Mouse (Mus musculus): ENCODE data around the gene Pacs1. TPM values are rescaled to one million over a fixed set of nuclear protein-coding genes. Genes with fewer than 3 reads are reported as not detected.

Gene Pacs1
- total RNA-seq, 1 experiment, result 5.4 TPM

GRCm38 (mm10) chr19:5094243-5094632 lies 178.7 kb downstream of the Pacs1 start:
- Histone ChIP-seq H3K4me3 (ENCODE audit: insufficient read depth in 1 of 2, low read depth in 1 of 2, low read length in 2 of 2, poor library complexity in 1 of 2, severe bottlenecking in 1 of 2) (no peak overlapping the region), H3K9me3 (ENCODE audit: control insufficient read depth, insufficient read depth, low read depth, low read length) (no peaks in the 10 kb centered on the region), H3K27ac (ENCODE audit: insufficient read depth, low read depth, low read length, poor library complexity, severe bottlenecking) (no peak overlapping the region), H3K9ac (ENCODE audit: insufficient read depth, low read depth, low read length, poor library complexity, severe bottlenecking) (no peak overlapping the region), H3K4me1 (ENCODE audit: control insufficient read depth in 2 of 2, insufficient read depth in 2 of 2, low read length in 2 of 2, poor library complexity in 1 of 2) (peaks cover 0 to 17% of the 10 kb centered on the region in 2 experiments; a peak in 1 of 4 replicates), H3K36me3 (ENCODE audit: control insufficient read depth, insufficient read depth, low read length, poor library complexity, severe bottlenecking) (peaks cover 12% of the 10 kb centered on the region)
- DNase-seq (ENCODE audit: low read depth, low spot score), result peak; percentile 95
- TF ChIP-seq MAFK (IDR thresholded peaks at IDR 0.05; ENCODE audit: insufficient read depth, low read depth, low read length) (no peak), HCFC1 (IDR thresholded peaks at IDR 0.05; ENCODE audit: borderline replicate concordance, insufficient read depth, low read length) (no peak; the same call in 1 of the 2 replicates), CHD2 (IDR thresholded peaks at IDR 0.05; ENCODE audit: low read depth, low read length) (no peak), ZNF384 (IDR thresholded peaks at IDR 0.05; ENCODE audit: low read depth, low read length) (no peak), ZC3H11A (IDR thresholded peaks at IDR 0.05; ENCODE audit: borderline replicate concordance, low read depth, low read length) (no peak)
- in situ Hi-C loops (cut with MboI; ENCODE audit: low sequenced_read_pairs in 2 of 2, unreplicated experiment in 2 of 2), result no loop called here

GRCm38 (mm10) chr19:5093481-5094242 lies 179.3 kb downstream of the Pacs1 start:
- TF ChIP-seq ZC3H11A (IDR thresholded peaks at IDR 0.05; ENCODE audit: borderline replicate concordance, low read depth, low read length) (no peak), ZNF384 (IDR thresholded peaks at IDR 0.05; ENCODE audit: low read depth, low read length) (no peak), HCFC1 (IDR thresholded peaks at IDR 0.05; ENCODE audit: borderline replicate concordance, insufficient read depth, low read length) (no peak), MAFK (IDR thresholded peaks at IDR 0.05; ENCODE audit: insufficient read depth, low read depth, low read length) (no peak), CHD2 (IDR thresholded peaks at IDR 0.05; ENCODE audit: low read depth, low read length) (no peak)
- Histone ChIP-seq H3K4me1 (ENCODE audit: control insufficient read depth in 2 of 2, insufficient read depth in 2 of 2, low read length in 2 of 2, poor library complexity in 1 of 2) (peaks cover 2 to 16% of the 10 kb centered on the region in 2 experiments; a peak in 2 of 4 replicates), H3K4me3 (ENCODE audit: insufficient read depth in 1 of 2, low read depth in 1 of 2, low read length in 2 of 2, poor library complexity in 1 of 2, severe bottlenecking in 1 of 2) (no peak overlapping the region)

GRCm38 (mm10) chr19:5092083-5092482 lies 180.8 kb downstream of the Pacs1 start:
- Histone ChIP-seq H3K4me1 (ENCODE audit: control insufficient read depth in 2 of 2, insufficient read depth in 2 of 2, low read length in 2 of 2, poor library complexity in 1 of 2) (peaks cover 2 to 15% of the 10 kb centered on the region in 2 experiments; a peak in 2 of 4 replicates), H3K4me3 (ENCODE audit: insufficient read depth in 1 of 2, low read depth in 1 of 2, low read length in 2 of 2, poor library complexity in 1 of 2, severe bottlenecking in 1 of 2) (no peak overlapping the region), H3K27ac (ENCODE audit: insufficient read depth, low read depth, low read length, poor library complexity, severe bottlenecking) (no peak overlapping the region), H3K9ac (ENCODE audit: insufficient read depth, low read depth, low read length, poor library complexity, severe bottlenecking) (no peak overlapping the region), H3K36me3 (ENCODE audit: control insufficient read depth, insufficient read depth, low read length, poor library complexity, severe bottlenecking) (peaks cover 12% of the 10 kb centered on the region), H3K9me3 (ENCODE audit: control insufficient read depth, insufficient read depth, low read depth, low read length) (no peaks in the 10 kb centered on the region)
- in situ Hi-C loops (cut with MboI; ENCODE audit: low sequenced_read_pairs in 2 of 2, unreplicated experiment in 2 of 2), result no loop called here
- no peak for DNase-seq (ENCODE audit: low read depth, low spot score)
- TF ChIP-seq MAFK (IDR thresholded peaks at IDR 0.05; ENCODE audit: insufficient read depth, low read depth, low read length) (no peak), HCFC1 (IDR thresholded peaks at IDR 0.05; ENCODE audit: borderline replicate concordance, insufficient read depth, low read length) (no peak), ZC3H11A (IDR thresholded peaks at IDR 0.05; ENCODE audit: borderline replicate concordance, low read depth, low read length) (no peak), ZNF384 (IDR thresholded peaks at IDR 0.05; ENCODE audit: low read depth, low read length) (no peak), CHD2 (IDR thresholded peaks at IDR 0.05; ENCODE audit: low read depth, low read length) (no peak)

More at GRCm38 (mm10) chr19:5093481-5094242, 179.3 kb downstream of the Pacs1 start:
- Histone ChIP-seq H3K9ac (ENCODE audit: insufficient read depth, low read depth, low read length, poor library complexity, severe bottlenecking) (no peak overlapping the region), H3K27ac (ENCODE audit: insufficient read depth, low read depth, low read length, poor library complexity, severe bottlenecking) (no peak overlapping the region), H3K9me3 (ENCODE audit: control insufficient read depth, insufficient read depth, low read depth, low read length) (no peaks in the 10 kb centered on the region), H3K36me3 (ENCODE audit: control insufficient read depth, insufficient read depth, low read length, poor library complexity, severe bottlenecking) (peaks cover 12% of the 10 kb centered on the region)
- DNase-seq (ENCODE audit: low read depth, low spot score), result no peak
- in situ Hi-C loops (cut with MboI; ENCODE audit: low sequenced_read_pairs in 2 of 2, unreplicated experiment in 2 of 2), result no loop called here

- H3K4me3 ChIP-seq (ENCODE audit: insufficient read depth in 1 of 2, low read depth in 1 of 2, low read length in 2 of 2, poor library complexity in 1 of 2, severe bottlenecking in 1 of 2), result peak overlapping the region in 1 of 2 experiments; percentile 96; a peak in 1 of 4 replicates
- H3K27ac ChIP-seq (ENCODE audit: insufficient read depth, low read depth, low read length, poor library complexity, severe bottlenecking), result no peak overlapping the region
- no peaks in the 10 kb centered on the region for H3K9me3 ChIP-seq (ENCODE audit: control insufficient read depth, insufficient read depth, low read depth, low read length)
- TF ChIP-seq CHD2 (IDR thresholded peaks at IDR 0.05; ENCODE audit: low read depth, low read length) (no peak), ZC3H11A (IDR thresholded peaks at IDR 0.05; ENCODE audit: borderline replicate concordance, low read depth, low read length) (no peak)
- H3K36me3 ChIP-seq (ENCODE audit: control insufficient read depth, insufficient read depth, low read length, poor library complexity, severe bottlenecking), result peaks cover 12% of the 10 kb centered on the region
- no peak for DNase-seq (ENCODE audit: low read depth, low spot score)
- in situ Hi-C loops (cut with MboI; ENCODE audit: low sequenced_read_pairs in 2 of 2, unreplicated experiment in 2 of 2), result no loop called here
- H3K4me1 ChIP-seq (ENCODE audit: control insufficient read depth in 2 of 2, insufficient read depth in 2 of 2, low read length in 2 of 2, poor library complexity in 1 of 2), result peaks cover 2 to 12% of the 10 kb centered on the region in 2 experiments; a peak in 3 of 4 replicates
- H3K9ac ChIP-seq (ENCODE audit: insufficient read depth, low read depth, low read length, poor library complexity, severe bottlenecking), result peak overlapping the region; percentile 88; the same call in 1 of the 2 replicates
Observed at GRCm38 (mm10) chr19:5089324-5089723, 183.6 kb downstream of the Pacs1 start.
